Mouse (Mus musculus) gastrocnemius, adult 18-20 months (tissue): ENCODE results near the gene Pold4. TPM values are rescaled to one million over a fixed set of nuclear protein-coding genes. Genes with fewer than 3 reads are reported as not detected.

ENCODE experiments used
- DNase-seq: peaks from one replicate; pipeline ENCODE4 v3.0.0; 2021; ENCODE audit warnings: low spot score
- long read RNA-seq, 2 experiments: library from polyadenylated mRNA; stranded (forward); transcript quantifications; one replicate each; pipeline ENCODE4 v2.0.0; 2021
- total RNA-seq, 2 experiments: library from RNA; stranded (reverse); gene quantifications; 2 replicates each; pipeline ENCODE4 v1.2.3; 2021

The Pold4 gene
- total RNA-seq: 10 to 100 TPM; 16.3 to 17.8 TPM
- long read RNA-seq, experiment 1, partial matches to known transcripts: 0 of 8 reads
- long read RNA-seq, experiment 1, other reads (novel, unspliced or antisense): 1 of 8 reads
- long read RNA-seq, experiment 2, transcript Pold4-201 (4 exons, 913 nt): major isoform, 5 of 11 reads
- long read RNA-seq, experiment 2, partial matches to known transcripts: 2 of 11 reads
- long read RNA-seq, experiment 2, other reads (novel, unspliced or antisense): 1 of 11 reads

DNA sequence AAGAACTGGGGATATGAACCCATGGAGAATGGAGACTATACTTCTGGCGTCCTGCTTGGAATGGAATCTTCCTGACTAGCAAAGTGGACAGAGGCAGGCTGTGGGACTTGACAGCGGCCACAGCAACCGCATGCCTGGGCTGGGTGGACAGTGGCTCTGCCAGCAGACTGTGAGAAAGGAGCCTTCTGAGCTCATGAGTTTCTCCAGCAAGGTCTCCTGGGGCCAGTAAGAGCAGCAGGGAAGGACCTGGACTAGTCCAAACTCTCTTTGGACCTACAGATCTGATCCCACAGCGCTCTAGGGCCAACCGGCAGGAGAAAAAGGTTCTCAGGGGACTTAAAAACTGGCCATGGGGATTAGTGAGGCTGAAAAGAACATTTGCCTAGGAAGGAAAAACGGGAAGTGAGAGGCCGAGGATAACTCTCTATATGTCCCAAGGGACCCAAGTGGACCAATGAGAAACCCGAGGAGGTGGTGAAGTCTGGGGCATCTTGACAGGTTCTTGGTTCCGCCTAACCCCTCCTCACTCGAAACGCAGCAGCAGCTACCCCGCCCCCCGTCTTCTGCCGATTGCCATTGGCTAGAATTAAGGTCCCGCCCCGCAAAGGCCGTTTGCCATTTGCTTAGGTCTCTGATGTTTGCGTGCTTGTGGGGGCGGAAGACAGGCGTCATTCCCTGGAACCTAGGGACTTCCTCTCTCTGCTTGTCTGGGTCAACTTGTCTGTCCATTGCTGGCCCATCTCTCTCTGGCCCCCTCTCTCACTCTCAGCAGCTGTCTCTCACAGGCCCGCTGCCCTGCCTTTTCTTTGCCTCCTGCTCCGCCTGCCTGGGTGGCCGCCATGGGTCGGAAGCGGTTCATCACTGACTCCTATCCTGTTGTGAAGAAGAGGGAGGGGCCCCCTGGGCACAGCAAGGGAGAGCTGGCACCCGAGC is at the start of gene Pold4:
TSS of gene Pold4 (plus strand) at position 647 of the 933 bp plus-strand sequence.
- peak; percentile 99 for DNase-seq

DNA sequence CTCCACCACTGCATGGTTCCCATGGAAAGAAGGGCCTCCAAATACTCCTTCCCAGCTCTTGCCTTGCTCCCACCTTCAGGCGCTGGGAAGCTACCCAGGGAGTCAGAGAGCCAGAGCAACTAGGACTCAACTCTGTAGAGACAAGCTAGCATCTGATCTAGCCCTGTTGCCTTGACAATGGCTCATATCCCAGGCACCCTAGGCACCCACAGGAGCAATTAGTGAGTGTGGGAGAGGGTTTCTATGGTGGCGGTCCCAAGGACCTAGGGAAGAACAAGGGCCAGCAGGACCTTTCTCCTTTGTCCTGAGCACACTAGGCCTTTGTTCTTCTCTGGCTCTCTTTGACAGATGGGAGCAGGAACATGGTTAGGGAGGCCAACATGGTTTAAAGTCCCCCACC is 48.0 kb upstream of the Pold4 start:
- DNase-seq: no peak

DNA sequence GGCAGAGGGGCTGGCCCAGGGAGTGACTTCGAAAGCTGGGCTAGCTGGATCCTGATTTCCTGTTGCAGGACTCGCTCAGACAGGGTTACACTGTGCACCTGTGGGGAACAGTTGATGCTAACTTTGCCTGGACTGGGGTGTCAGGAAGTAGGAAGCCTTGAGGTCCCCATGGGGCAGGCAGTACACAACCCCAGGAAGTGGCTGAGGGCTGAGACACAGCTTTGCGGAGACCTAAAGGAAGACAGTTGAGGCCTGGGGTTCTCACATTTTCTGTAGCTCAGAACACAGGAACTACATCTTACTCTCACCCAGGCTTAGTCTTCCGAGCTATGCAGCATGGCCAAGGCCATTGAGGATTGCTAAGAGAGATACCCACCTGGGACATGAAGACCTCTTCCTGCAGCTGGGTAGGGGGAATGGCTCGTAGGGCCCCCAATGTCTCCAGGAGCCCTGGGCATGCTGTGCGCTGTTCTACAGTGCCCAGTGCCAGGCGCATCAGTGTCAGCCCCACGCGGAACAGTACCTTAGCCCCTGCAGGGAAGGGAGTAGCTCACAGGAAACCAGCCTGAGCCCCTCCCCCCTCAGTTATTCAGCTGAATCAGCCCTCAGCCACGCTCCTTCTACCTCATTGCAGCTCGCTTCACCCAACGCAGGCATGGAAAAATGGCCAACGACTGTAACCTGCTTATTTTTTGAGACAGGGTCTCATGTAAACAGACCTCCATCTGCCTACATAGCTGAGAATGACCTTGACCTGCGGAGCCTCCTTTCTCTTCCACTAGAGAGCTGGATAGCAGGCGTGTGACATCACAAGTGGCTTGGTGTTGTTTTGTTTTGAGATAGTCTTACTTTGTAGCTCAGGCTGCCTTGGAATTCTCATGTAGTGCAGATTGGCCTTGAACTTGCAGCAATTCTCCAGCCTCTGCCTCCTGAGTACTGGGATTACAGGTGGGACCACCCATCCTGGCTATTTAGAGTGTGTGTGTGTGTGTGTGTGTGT is 46.4 kb upstream of the Pold4 start:
- no peak for DNase-seq

DNA sequence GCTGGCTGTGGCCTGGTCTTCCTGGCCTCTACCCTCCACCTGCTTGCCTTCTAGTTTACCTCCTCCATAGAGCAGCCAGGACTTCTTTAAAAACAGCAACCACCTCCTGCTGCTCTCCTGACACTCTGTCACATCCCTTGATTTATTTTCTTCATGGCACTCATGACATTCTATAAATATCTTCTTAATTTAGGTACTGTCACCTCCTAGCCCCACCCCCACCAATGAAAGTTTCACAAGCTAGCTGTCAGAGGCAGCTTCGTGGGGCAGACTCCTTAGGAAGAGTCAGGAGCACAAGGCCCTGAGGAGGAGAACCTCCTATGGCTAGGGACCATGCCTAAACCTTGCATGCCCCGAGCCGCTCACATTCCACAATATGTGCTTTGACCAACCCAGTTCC is 44.4 kb upstream of the Pold4 start:
- DNase-seq: peak; percentile 56

DNA sequence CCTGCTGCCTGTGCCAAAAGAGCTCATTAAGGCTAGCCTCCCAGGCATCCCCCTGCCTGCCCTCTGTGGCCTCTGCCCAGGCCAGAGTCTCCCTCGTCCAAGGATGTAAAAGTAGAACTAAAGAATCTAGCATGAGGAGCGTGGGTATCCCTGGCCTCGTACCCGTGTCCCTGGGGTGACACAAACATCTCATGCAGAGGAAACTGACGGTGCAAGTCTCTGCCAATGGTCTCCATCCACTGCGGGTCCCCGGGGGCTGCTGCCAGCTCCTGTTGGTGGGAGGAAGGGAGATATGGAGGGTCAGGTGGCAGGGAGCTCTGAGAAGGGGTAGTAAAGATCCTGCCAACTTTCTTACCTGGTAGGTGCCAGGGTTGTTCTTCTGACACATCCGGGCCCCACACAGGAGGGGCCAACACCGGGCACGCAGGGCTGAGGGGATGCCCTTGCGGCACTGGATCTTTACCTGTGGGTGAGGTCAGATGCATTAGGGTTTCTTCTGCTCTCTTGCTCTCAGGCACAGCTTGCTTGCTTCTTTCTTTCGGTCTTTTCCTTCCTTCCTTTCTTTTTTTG is 42.6 kb upstream of the Pold4 start:
- DNase-seq: no peak

DNA sequence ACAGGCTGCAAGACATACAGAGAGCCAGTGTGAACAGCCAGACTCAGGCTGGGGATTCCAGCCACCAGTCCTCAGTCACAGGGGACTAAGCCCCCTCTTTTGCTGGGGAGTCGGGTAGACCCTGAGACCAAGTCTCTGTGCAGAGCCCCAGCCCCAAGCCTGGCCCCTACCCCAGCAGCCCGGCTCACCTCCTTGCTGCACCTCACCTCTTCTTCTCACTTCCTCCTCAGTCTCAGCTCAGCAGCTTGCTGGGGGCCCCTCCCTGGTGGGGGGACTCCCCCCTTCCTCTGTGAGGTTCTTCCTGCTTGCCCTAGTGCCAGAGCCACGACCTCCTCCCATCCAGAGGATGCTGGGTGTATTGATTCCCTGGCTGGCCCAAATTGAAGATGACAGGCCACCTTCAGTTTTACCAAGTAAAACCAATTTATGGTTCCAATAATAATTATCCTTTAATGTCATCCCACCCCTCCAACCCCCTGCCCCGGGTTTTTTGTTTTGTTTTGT is 40.8 kb upstream of the Pold4 start, which contains the start of gene Tbc1d10c:
TSS of gene Tbc1d10c (minus strand) at position 454 of the 504 bp plus-strand sequence.
- no peak for DNase-seq

DNA sequence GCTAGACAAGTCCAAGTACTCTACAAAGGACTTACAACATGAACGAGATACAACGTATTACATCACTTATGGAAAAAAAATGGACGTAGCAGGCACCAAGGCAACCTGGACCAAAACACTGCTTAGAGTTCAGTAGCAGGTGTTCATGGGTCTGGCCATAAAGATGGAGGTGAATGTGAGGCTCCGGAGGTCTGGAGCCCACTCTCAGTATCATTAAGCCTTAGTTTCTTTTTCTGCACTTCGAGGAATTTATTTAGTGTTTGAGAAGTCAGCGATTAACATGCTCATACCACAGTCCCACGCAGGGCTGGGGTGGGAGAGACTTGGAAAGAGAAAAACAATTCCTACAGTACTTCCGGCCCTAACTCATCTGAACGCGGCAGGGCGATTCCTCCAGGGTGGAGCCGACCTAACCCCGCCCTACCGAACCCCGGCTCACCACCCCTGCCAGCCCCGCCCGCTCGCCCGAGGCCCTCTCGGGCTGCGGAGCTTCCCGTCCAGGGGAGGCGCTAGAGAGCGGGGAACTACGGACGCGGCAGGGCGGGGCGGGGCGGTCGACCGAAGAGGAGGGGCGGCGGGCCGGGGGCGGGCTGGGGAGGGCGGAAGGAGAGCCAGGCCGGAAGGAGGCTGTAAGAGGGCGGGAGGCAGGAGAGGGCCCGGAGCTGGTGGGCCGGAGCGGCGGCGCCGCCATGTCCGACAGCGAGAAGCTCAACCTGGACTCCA is 40.0 kb upstream of the Pold4 start, which contains the start of gene Ppp1ca:
TSS of gene Ppp1ca (plus strand) at position 538 of the 723 bp plus-strand sequence.
- peak; percentile 96 for DNase-seq

DNA sequence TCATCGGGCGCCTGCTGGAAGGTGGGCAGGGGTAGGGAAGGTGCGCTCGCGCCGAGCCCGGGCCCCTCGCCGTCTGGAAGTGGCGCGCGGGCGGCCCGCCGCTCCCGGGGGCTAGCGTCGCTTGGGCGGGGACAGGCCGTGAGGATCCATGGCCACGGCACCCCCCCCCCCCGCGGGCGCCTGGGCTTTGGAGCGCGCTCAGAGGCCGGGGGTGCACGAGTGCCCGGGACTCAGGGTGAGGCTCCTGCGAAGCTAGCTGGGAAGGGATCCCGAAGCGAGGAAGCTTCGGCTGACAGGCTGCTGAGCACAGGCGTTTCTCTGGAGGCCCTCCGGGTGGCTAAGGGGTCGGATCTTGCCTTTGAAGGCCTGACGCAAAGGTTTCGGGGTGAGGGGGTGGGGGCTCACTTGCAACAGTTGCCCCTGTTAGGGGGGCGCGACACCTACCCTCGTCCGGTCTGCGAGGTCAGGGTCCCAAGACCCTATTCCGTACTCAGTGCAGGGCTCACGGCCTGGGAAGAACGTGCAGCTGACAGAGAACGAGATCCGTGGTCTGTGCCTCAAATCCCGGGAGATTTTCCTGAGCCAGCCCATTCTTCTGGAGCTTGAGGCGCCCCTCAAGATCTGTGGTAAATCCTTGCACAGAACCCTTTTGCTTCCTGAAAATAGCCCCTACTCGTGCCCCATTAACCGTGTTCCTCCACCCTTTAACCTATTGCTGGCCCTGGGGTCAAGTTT is 39.3 kb upstream of the Pold4 start:
- DNase-seq: no peak

DNA sequence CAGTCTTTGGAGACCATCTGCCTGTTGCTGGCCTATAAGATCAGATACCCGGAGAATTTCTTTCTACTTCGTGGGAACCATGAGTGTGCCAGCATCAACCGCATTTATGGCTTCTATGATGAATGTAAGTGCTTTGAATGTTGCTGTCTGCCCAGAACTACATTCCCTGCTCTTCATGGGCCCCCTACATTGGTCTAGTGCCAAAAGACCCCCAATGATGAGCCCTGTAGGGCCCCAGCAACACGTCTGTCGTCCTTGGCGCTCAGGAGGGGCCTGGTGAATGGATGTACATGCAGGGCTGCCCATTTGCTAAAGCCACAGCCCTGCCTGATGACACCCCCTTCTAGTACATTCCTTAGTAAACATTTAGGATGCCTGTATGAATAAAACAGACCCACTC is 38.6 kb upstream of the Pold4 start:
- DNase-seq: no peak

DNA sequence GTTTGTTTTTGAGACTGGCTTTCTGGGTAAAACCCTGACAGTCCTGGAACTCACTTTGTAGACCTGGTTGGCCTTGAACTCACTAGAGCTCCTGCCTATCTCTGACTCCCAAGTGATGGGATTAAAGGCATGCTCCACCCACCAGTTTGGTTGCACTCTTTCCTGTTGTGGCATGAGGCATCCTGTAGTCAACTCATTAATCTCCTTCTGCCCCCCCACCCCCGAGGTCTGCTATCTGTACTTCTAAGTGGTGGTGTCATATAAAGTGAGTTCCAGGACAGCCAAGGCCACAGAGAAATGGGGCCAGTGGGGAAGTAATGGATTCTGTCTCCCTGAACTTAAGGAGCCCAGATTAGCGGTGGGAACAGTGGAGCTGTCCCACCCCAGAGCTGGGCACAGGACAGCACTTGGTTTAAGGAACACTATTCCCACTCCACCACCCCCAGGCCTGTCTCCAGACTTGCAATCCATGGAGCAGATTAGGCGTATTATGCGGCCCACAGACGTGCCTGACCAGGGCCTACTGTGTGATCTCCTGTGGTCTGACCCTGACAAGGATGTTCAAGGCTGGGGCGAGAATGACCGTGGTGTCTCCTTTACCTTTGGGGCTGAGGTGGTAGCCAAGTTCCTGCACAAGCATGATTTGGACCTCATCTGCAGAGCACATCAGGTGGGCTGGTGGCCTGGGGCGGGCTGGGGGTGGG is 37.5 kb upstream of the Pold4 start:
- DNase-seq: no peak

DNA sequence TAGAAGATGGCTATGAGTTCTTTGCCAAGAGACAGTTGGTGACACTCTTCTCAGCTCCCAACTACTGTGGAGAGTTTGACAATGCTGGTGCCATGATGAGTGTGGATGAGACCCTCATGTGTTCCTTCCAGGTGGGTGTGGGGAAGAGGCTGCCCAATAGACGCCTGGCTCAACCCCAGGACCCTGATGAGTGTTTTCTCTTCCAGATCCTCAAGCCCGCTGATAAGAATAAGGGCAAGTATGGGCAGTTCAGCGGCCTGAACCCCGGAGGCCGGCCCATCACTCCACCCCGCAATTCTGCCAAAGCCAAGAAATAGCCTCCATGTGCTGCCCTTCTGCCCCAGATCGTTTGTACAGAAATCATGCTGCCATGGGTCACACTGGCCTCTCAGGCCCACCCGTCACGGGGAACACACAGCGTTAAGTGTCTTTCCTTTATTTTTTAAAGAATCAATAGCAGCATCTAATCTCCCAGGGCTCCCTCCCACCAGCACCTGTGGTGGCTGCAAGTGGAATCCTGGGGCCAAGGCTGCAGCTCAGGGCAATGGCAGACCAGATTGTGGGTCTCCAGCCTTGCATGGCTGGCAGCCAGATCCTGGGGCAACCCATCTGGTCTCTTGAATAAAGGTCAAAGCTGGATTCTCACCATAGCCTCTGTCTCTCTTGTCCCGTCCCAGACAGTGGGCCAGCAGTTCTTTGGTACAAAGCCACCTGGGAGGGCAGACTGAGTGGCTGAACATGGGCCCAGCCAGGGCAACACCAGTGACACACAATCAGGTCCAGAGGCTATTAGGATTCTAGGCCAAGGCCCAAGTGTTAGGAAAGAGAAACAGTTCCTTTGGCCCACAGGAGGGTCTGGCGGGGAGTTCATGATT is 36.7 kb upstream of the Pold4 start:
- no peak for DNase-seq

DNA sequence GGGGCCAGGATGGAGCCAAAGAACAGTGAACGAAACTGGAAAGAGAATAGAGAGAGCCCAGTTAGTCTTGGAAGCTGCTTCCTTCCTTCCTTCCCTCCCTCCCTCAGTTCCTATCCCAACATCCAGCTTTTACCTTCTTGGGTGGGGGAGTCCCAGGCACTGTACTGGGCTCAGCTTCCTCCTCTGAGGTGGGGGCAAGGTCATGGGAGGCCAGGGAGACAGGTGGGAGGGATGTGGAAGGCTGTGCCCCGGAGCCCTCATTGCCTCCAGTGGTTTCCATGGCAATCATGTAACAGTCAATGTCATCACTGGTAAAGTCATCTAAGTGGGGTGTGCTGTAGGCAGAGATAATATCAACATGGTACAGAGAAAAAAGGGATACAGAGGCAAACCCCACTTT is 35.7 kb upstream of the Pold4 start:
- no peak for DNase-seq

DNA sequence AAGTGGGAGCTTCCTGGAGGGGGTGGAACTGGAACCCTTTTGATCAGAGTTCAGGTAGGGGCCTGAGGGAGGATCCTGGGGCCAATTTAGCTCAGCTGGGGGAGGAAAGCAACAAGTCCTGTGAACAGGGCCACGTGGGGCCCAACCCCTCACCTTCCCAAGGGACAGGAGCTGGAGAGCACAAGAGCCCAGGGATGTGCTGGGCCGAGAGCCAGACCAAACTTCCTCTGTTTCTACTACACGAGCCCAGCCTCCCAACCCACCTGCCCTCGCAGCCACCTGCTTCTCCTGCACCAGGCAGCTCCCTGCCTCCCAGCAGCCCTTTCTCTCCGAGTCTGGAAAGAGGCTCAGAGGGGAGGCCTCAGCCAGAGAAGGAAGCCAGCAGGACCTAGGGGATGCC is 35.2 kb upstream of the Pold4 start:
- DNase-seq: no peak

DNA sequence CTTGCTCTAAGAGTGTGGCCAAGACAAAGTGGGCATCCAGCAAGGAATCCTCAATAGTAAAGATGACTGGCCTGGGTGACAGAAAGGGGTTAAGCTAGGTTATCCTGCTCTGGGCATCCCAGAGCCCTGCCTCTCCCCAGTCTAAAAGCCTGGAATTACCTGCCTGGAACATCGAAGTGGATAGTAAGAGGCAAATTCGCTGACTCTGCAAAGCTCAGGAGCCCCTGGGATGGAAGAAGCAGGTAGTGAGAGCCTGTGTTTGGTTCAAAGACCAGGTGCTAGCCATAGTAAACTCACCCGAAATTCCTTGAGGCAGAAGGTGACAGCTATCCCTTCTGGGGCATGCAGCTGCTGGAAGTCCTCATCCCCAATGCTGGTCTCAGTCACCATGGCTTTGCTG is 34.5 kb upstream of the Pold4 start:
- no peak for DNase-seq

DNA sequence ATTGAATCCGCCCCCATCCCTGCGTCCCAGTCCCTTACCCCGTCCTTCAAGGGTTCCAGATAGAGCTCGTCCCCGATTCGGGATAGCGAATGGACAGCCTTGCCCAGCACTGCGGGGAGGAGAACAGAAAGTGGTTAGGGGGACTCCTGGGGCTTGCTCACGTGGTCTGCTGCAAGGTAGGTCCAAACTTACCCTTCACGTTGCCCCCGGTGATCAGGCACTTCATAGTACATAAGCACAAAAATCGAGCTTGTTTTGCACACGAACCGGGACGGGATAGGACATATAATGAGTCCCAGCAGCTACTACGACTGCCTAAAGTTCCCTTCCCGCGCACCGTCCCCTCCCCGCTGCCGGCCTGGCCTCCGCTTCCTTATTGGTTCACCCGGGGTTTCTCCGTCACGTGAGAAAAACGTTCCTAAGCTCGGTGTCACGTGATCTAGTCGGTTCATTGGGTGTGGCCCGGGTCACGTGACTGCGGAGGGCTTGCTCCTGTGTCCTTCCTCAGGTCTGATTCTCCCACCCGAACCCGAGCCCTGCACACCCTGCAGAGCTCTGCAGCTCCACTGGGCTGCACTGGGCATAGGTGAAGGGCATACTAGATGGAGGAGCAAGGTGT is 30.3 kb upstream of the Pold4 start, which contains the start of gene Rad9a:
TSS of gene Rad9a (minus strand) at position 372 of the 619 bp plus-strand sequence.
- peak; percentile 97 for DNase-seq

DNA sequence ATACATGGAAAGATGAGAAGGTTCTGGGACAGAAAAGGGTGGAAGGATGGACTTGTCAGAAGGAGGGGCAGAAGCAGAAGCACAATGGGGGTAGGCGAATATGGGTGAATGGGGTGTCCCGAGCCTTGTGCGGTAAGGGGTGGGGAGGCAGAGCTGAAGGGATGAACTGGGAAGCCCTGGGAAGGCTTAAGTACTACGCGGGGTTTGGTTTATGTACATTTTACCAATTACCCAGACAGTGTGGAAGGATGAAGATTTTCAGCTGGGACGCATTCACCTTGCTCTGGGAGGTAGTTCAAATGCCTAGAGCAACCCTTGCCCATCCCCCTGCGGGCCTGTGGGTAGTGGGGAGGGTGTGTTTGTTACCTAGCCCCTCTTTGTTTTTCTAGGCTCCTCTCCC is 29.6 kb upstream of the Pold4 start:
- no peak for DNase-seq

DNA sequence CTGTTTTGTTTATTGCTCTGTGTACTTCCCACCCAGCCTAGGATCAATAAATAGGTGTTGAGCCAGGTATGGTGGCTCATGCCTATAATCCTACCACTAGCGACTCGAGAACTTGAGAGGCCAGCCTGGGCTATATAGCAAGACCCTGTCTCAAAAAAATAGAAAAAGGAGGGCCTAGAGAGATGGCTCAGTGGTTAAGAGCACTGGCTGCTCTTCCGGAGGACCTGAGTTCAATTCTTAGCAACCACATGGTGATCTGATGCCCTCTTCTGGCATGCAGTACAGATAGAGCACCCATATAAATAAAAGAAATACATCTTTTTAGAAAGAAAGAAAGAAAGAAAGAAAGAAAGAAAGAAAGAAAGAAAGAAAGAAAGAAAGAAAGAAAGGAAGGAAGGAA is 28.6 kb upstream of the Pold4 start:
- no peak for DNase-seq
